Mouse (Mus musculus) kidney, postnatal 36 days (tissue): Measurements from ENCODE around the gene Fut8.
A peak's percentile ranks its signal among the peaks of the same experiment; 100 is the strongest.

ENCODE experiments used
- DNase-seq, 2 experiments: peaks; one replicate each; pipeline ENCODE4 v3.0.0; 2021 to 2022; ENCODE audit warnings: mixed read lengths in 2 of 2

Gene Fut8

DNA sequence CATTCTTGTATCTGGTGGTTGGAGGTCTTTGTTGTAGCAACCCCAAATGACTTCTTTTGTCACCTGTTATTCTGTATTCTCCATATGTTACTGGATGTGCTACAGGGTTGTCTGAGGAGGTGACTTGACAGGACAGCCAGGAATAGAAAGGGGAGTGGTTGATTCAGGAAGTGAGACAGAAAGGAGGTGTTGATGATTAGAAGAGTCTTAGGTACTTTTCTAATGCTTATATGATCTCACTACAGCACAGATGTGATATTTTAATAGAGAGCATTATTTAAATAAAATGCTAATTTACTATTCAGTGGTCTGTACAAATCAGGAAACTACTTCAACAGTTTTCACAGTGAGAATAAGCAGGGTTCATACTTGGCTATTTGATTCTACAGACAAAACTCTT is 71.6 kb downstream of the Fut8 start:
- DNase-seq, result no peak

DNA sequence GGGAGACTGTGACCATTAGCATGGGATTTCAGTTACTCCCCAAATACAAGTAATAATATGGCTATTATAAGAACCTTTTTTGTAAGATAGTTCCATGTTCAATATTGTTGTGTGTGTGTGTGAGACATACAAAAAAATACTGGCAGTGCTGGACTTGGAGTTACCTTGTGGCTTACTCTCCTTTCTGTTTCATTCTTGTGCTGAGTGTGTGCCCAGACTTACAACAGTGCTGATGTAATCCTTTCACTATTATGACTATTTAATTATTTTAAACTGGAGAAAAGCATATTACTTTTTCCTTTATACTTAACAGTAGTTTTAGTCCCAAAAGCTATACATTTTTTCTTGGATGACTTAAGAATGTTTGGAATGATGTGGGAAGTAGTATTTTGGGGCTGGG is 75.6 kb downstream of the Fut8 start:
- no peak for DNase-seq

DNA sequence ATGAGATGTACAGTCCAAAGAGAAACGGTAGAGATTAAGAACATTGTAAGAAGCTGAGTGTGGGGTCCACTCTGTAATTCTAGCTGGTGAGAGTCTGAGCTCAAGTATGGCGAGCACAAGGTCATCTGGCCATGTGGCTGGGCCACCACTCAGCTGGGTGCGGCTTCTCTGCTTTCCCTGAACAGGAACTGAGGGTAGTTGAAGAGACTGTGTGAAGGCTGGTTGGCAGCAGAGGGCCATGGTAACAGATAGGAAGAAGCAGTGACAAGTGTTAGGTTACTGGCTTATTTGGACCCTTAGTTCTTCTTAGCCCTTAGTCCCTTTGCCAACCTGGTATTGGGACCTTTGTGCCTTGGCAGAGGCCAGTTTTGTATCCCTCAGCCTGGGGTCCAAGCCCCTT is 86.2 kb downstream of the Fut8 start:
- no peak for DNase-seq

DNA sequence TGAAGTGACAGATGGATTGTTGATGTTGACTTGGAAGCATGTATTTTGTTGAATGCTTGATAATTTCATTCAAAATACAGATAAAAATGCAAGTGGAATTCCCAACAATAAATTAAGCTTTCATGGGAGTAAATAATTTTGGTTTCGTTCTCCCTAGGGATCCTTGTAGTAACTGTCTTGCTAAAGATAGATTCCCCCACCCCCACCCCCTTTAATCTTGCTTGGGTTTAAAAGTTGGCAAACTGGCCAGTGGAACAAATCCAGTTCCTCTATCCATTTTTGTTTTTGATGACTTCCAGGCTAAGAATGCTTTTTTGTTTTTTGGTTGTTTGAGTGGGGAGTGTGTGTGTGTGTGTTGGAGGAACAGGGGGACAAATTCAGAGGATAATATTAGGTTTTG is 108.6 kb downstream of the Fut8 start:
- peak in 1 of 2 experiments; percentile 4 for DNase-seq

DNA sequence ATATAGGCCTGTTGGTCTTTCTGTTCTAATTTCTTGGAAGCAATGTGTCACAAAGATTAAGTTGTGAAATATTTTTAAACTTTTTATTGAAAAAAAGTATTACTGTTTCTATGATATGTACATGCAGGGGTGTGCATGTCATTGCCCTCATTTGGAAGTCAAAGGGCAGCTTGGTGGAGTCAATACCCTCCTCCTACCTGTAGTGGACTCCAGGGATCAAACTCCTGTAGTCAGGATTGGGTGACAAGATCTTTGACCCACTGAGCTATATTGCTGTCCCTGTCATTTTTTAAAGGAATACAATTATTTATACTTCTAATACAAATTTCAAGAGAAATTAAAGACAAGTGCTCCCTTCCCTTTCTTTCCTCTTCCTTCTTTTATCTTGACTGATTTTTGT is 111.6 kb downstream of the Fut8 start:
- DNase-seq, result peak; percentile 2 to 7

DNA sequence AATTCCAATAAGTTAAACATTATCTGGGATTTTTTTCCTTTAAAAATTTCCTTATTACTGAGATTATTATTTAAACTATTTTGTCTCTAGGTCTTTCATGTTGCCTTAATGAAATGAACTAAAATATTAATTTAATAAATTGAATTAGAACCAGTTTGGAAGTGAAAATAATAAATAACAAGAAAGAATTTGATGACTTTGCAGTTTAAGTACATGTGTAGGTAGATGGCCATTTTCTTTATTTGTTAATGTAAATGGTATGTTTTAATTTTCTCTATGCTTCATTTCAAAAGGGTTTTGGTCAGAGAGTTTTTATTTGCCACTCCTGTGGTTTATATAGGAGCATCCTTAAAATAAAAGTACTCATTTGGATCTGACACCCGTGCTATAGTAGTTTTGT is 177.8 kb downstream of the Fut8 start:
- DNase-seq, result no peak

DNA sequence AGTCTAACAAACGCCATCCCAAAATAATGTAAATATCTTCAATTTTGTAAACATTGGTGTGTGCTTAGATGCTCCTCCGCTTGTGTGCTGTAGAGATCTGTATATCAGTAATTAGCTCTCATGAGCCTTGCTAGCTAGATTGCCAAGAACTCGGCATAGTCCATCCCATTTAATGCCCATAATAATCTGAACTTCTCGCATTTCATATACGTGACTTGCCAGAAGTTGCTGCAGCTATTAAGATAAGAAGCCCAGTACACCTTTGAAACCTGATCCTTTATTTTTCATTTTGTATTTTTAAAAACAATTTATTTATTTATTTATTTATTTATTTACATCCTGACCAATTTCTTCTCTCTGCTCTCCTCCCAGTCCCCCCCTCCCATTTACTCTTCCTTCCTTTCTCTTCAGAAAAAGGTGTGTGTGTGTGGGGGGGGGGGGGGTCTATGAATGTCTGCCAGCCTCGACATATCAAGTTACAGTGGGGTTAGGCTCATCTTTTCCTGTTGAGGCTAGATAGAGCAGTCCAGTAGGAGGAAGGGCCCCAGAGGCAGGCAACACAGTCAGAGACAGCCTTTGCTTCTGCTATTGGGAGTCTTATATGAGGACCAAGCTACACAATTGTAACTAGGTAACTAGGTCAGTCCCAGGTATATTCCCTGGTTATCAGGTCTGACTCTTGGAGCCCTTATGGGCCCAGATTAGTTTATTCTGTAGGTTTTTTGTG is 183.9 kb downstream of the Fut8 start:
- no peak for DNase-seq

DNA sequence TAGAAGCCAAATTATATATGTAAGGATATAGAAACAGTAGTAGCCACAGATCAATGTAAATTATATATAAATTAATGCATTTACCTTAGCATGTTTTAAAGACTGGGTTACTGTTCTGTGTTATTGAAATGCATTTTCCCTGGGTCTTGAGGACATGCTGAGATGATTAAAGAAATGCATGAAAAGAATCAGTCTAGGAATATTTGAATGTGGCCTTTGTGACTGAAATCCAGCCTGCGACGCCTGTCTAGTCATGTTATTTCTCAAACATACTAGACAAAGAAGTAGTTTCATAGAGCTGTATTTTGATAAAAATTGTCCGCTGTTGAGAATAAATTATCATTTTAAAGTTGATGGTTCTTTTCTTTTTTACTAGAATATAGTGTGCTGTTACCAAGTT is 188.2 kb downstream of the Fut8 start:
- no peak for DNase-seq

DNA sequence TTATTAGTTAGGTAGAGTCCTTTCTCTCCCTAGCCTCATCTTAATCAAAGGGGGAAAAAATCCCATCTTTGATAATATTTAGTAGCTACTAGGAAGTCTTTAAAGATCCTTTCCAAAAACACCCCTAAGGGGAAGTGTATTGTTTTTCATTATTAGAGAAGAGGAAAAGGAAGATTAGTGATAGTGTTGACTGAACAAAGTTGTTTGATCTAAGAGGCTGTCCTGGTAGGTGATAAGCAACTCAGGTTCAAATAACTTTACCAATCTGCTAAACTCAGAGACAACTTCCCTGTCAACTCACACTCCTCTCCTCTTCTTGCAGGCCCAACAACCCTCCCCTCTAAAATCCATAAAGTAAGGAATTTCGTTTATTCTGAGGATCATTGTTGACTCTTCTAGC is 190.2 kb downstream of the Fut8 start:
- no peak for DNase-seq

DNA sequence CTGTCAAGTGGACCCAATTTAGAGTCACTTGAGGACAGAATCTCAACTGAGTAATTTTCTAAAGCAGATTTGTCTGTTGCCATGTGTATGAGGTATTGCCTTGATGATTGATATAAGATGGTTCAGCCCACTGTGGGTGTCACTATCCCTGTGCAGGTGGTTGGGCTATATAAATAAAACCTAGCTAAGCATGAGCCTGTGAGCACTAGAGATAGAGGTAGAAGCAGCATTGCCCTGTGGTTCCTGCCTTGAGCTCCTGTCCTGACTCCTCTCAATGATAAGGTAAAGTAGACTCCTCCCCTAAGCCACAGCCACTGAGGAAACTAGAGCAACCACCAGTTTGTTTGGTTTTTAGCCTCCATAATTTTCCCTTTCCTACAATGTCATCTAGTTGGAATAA is 191.5 kb downstream of the Fut8 start:
- no peak for DNase-seq

DNA sequence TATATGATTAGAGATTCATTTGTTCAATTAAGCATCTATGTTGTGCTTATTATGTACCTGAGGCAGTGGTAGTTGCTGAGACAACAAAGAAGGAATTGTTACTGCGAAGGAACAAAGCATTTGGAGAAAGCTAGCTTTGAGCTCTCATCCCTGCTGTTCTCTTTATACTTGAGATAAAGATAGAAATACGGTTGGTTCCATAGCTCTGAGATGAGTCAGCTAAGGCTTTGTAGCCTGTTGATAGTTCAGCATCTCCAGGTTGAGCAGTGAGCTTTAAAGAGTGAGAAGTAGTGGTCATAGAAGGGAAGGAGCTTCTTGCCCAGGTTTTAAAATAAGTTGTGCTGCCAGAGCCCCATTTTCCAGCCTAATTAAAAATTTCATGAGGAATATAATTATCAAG is 198.8 kb downstream of the Fut8 start:
- DNase-seq, result no peak

DNA sequence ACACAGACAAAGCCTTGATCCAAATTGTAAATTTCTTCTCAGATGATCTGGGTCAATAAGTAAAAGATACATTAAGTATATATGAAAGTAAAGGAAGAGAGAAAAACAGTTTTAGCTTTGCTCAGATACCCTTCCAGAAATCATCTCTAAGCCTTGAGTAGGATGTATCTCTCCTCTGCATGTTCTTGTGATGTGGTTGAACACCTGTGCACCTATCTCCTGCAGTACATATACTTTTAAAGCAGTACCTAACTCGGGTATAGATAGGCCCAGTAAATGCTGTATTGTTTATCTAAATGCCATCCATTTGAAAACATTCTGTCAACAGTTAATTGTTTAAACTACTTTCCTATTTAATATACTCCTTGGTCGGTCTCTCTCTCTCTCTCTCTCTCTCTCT is 212.9 kb downstream of the Fut8 start:
- DNase-seq, result no peak

DNA sequence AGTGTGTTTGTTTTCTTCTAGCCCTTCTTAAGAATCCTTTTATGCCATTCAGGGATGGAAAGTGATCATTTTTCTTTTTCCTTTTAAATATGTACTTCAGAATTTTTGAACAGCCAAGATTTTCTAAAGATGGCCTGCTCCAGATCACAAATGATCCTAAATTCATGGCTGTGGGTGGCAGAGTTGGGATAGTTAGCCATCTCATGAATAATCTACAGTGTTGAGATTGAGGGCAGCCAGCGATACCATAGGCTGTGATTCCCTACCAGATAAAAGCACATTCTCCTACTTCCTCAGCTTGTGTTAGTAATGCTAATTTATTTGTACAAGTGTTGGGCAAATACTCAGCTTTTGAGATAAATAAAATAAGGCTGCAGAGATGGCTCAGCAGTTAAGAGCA is 228.3 kb downstream of the Fut8 start:
- no peak for DNase-seq

DNA sequence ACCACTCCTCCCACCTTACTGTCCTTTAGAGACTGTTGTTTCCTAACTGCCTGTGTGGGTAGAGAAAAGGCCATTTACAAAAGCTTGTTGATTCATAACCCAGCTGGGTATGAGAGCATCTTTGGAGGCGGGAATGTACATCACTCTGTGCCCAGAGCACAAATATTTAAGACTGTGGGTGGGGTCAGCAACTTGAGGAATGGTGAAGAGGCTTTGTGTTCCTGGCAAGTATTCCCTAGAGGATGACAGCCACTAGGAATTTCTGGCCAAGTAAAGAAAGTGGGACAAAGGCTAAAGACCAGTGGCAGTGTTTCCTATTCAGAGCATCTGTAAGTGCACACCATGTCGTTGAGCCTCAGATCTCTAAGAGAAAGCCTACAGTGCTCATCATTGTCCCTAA is 242.0 kb downstream of the Fut8 start:
- no peak for DNase-seq

DNA sequence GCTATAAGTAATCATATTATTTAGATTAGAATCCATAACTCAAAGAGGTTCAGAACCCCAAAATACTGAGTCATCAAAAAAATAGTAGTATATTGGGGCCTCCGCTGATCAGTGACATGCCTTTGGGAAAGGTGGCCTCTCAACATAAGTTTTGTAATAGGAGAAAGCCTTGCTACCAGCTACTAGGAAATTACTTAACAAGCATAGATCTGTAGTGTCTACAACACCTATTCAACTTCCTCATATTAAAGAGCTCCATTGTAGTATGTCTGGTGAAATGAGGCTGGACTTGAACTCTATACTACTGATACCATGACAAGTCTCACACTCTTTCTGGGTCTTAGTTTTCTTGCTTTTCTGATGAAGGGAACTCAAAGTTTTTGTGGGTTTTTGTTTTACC is 243.2 kb downstream of the Fut8 start:
- no peak for DNase-seq

DNA sequence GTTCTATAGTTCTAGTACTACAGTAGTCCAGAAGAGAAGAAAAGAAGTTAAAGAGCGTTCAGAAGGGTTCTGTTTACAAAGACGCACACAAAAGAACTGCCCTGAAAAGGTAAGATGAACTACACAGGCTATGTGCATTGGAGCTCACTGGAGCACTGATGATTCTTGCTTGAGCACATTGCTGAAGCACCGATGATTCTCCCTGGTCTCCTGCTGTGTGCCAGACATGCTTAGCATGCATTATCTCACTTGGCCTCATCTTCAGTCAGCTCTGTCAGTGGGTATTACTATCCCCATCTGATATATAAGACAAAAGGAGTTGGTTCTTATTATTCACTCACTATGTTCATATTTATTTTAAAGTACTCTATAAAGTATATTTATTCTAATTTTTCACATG is 243.9 kb downstream of the Fut8 start:
- DNase-seq, result no peak

DNA sequence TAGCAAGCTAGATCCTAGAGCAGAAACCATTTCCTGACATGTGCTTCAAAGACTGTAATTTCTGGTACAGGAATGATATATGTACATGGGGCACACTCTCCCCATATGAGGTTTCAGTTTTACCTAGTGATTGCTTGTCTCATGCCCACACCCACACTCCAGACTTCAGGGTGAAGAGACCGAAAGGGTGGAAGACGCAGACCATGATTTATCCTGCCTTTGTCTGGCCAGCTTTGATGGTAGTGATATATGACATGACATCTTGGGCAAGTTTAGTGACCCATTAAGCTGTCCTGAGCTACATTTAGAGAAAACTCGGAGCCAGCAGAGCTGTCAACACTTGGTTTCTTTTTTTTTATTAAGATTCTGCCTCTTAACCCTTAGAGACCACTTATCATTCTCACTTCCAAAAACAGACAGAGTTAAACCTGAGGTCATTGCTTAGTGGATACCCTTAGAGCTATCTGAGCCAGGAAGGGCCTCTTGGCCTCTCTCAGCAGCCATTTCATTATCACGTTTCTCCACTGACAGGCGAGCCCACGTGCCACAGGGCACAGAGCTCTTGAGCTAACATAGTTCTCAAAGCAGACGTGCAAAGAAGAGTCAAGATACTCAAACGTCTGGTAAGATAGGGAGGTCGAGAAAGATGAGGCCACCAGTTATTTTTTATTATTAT is 245.4 kb downstream of the Fut8 start:
- DNase-seq, result no peak

DNA sequence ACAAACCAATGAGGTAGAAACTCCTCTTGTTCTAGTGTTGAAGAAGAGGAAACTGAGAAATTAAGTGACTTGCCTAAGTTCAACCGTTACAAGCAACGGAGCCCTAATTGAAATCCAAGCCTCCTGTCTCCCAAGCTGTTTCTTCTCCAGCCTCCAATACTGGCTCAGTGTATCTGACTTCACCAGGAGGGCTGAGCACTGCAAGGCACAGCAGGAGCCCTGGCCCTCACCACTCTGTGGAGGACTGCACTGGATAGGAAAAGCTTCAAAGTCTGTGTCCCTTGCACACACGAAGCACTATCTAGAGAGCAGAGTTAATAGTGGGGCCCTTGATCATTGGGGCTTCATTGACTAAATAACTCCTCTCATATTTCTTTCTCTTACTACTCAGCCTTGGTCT is 246.8 kb downstream of the Fut8 start:
- no peak for DNase-seq

DNA sequence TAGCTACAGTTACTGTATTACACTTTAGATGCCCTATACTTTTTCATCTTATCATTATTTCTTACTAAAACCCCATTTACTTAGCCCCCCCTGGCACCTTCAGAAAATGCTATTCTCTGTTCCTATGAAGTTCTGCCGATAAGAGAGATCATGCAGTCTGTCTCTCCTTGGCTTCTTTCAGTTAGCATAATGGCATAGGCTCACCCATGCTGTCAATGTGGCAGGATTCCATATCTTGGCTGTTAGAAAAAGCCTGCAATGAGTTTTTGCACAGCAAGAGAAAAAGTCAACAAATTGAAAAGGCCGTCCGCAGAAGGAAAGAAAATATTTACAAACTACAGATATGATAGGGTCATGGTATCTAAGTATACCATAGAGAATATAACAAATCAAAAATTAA is 253.6 kb downstream of the Fut8 start:
- no peak for DNase-seq

DNA sequence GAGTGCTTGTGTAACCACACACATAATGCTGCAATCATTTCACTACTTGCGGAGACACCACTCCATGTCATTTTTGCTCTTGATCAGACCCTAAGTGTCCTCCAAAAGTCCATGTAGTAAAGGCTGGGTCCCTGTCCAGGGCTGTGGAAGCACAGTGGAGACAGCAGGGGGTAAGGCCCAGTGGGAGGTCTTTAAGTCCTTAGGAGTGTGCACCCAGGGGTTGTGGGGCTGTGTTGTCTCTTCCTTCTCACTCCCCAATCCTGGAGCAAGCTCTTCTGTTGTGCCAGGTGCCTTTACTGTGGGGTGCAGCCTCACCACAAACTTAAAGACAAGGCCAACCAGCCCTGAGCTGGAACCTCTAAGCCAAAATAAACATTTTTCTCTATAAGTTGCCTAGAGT is 257.9 kb downstream of the Fut8 start:
- DNase-seq, result no peak

DNA sequence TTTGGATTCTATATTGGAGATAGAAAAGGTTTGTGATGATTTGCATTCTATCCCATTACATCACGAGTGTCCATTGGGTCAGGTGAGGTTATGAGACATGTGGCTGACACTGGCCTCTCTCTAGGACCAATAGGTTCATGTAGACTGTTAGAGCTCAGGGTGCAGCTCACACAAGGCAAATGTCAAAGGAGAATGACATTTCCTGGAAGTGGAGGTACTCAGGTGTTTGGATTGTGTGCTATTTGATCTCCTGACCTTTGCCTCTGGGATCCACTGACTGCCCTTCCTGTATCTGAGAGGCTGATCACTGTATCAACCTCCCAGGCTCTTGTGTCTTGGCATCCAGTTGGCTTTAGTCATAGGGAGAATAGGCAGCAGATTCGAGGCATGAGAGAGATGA is 260.2 kb downstream of the Fut8 start:
- DNase-seq, result no peak

DNA sequence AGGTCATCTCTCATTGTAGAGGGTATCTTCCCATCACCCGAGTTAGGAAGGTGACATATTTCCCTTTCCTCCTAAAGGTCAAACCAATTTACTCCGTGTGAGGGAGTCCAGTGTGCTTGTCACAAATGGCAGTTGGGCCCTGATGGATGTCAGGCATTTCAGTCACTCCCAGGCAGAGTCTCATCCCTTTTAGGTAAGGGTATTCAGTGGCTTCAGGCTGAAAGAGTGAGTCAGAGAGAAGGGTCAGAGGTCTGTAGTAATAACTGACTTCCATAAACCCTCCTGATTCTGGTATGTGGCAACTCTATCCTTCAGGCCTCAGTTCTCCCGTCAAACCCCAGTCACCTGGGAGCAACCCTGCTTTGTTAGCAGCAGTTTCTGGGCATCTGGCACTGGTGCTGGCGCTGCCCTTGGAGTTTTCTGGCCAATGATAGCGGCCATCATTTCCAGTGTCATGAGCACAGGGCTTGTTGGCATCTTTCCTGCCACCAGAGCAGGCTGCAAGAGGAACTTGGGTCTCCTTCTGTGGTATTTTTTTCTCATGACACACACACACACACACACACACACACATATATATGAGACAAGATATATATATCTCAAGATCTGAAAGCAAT is 262.6 kb downstream of the Fut8 start:
- no peak for DNase-seq

DNA sequence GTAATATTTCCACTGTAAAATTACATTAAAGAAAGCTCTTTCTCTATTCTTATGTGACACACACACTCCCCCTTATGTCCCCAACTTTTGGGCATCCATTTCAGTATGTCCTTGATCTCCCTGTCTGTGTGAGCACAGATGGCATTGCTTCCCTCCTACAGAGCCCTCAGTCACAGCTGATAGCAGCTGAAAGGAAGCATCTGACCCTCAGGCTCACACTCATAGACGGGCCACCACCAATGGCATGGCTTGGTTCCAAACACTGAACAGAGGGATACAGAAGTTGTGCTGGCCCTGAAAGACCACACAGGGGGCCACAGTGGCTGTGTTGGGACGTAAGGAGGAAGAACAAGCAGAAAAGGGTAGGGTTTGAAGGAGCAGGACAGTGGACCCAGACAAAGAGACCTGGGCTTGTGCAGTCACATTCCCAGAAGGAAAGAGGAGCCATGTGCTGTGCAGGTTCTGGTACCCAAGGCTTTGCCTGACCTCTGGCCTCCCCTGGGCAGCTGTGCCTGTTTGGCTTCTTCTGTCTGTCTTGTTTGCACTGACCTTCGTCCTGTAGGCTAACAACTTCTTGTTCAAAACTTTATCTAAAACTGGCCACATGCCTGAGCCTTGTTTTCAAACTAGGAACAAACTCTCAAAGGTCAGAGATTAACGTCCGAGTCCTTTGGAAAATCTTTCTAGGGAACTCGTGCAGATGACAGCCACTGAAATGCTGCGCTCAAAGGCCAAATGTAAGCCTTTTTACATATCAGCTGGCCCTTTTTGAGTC is 263.7 kb downstream of the Fut8 start:
- peak; percentile 70 to 87 for DNase-seq

DNA sequence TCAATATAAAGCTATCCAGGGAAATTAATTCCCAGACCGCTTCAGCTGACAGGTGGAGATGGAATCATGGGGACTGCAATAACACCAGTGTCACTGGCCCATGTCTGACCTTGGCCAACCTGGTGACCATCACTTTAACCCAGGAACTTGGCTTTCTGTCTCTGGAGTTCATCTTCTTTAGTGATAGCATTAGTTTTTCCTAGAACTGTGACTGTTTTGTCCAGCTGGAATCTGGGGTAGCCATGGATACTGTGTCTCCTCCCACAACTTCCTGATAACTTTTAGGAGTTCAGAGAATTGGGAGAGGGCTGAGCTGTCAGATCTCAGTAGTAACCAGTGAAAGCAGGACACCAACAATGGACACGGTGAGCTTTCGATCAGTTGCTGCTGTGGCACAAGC is 264.3 kb downstream of the Fut8 start:
- peak in 1 of 2 experiments; percentile 13 for DNase-seq
